In genomic region chr2:157724574-157724914, GRCm38 (mm10) we compare ENCODE assay signal across 15 mouse cellular contexts. TPM values are rescaled to one million over a fixed set of nuclear protein-coding genes. Genes with fewer than 3 reads are reported as not detected.
A peak's percentile ranks its signal among the peaks of the same experiment; 100 is the strongest.
DNase-seq lines count a peak whose midpoint lies in the region; ATAC-seq and TF ChIP-seq lines count a peak whose summit lies in the region.
"Had no signal": no experiment of that assay in that cellular context is flagged by ENCODE, and none has a peak within 500 bp of the region (broad histone marks: within the 10 kb centered on the region; RNA-seq: fewer than 3 reads in every experiment).

No protein-coding gene starts in this region.

- no peaks in the 10 kb centered on the region for H3K36me3 ChIP-seq in forebrain, embryonic 13.5 days (ENCODE audit: poor library complexity, severe bottlenecking)
- no peaks in the 10 kb centered on the region for H3K36me3 ChIP-seq in forebrain, embryonic 11.5 days (ENCODE audit: control insufficient read depth, insufficient read depth, low read length)
- H3K36me3 ChIP-seq in embryonic facial prominence, embryonic 14.5 days (ENCODE audit: control insufficient read depth, insufficient read depth, low read length), result no peaks in the 10 kb centered on the region
- no peaks in the 10 kb centered on the region for H3K36me3 ChIP-seq in limb, embryonic 10.5 days
- H3K36me3 ChIP-seq in midbrain, postnatal 0 days (ENCODE audit: insufficient read depth, low read length), result no peaks in the 10 kb centered on the region
- no peaks in the 10 kb centered on the region for H3K36me3 ChIP-seq in thymus, adult 2 months (ENCODE audit: control insufficient read depth, insufficient read depth, low read length)
- H3K36me3 ChIP-seq: lung, embryonic 15.5 days had no signal

- intact Hi-C loops in left cerebral cortex, postnatal 25 days (cut with DNase I), result no loop called here

- no peak overlapping the region for H3K4me3 ChIP-seq in forebrain, embryonic 13.5 days
- no peak overlapping the region for H3K4me3 ChIP-seq in forebrain, embryonic 11.5 days (ENCODE audit: low read depth, low read length)
- H3K4me3 ChIP-seq in embryonic facial prominence, embryonic 14.5 days (ENCODE audit: low read depth, low read length), result no peak overlapping the region
- no peak overlapping the region for H3K4me3 ChIP-seq in limb, embryonic 10.5 days
- H3K4me3 ChIP-seq in midbrain, postnatal 0 days (ENCODE audit: low read depth, low read length), result no peak overlapping the region
- H3K4me3 ChIP-seq in thymus, adult 2 months (ENCODE audit: control insufficient read depth, insufficient read depth, low read length), result no peak overlapping the region
- H3K4me3 ChIP-seq: left cerebral cortex, adult 2 months; lung, embryonic 15.5 days had no signal

- H3K27ac ChIP-seq in forebrain, embryonic 13.5 days, result peak overlapping the region; percentile 44; the same call in 1 of the 2 replicates
- H3K27ac ChIP-seq in forebrain, embryonic 11.5 days (ENCODE audit: low read depth, low read length), result no peak overlapping the region
- H3K27ac ChIP-seq in embryonic facial prominence, embryonic 14.5 days (replicated peaks; ENCODE audit: low read depth, low read length), result peak overlapping the region; percentile 74
- H3K27ac ChIP-seq in limb, embryonic 10.5 days, result peak overlapping the region; percentile 53; the same call in 1 of the 2 replicates
- H3K27ac ChIP-seq in midbrain, postnatal 0 days (ENCODE audit: low read depth, low read length), result peak overlapping the region; percentile 38; the same call in 1 of the 2 replicates
- H3K27ac ChIP-seq in thymus, adult 2 months (ENCODE audit: control insufficient read depth, insufficient read depth, low read length), result no peak overlapping the region
- H3K27ac ChIP-seq: left cerebral cortex, adult 2 months; lung, embryonic 15.5 days had no signal

- ATAC-seq in forebrain, embryonic 13.5 days, result no peak
- no peak for ATAC-seq in forebrain, embryonic 11.5 days (replicated peaks; ENCODE audit: low FRiP score)
- ATAC-seq in embryonic facial prominence, embryonic 14.5 days (ENCODE audit: low read depth), result peak; percentile 26; the same call in 1 of the 2 replicates
- no peak for ATAC-seq in midbrain, postnatal 0 days (ENCODE audit: low FRiP score)
- ATAC-seq: inflammation-experienced regulatory T-cells, adult 6 months had no signal

- H3K27me3 ChIP-seq in forebrain, embryonic 13.5 days, result no peaks in the 10 kb centered on the region
- H3K27me3 ChIP-seq in forebrain, embryonic 11.5 days (ENCODE audit: control insufficient read depth, insufficient read depth, low read length), result no peaks in the 10 kb centered on the region
- no peaks in the 10 kb centered on the region for H3K27me3 ChIP-seq in embryonic facial prominence, embryonic 14.5 days (replicated peaks; ENCODE audit: control insufficient read depth, insufficient read depth, low read length)
- H3K27me3 ChIP-seq in limb, embryonic 10.5 days (ENCODE audit: low read depth, poor library complexity, severe bottlenecking), result no peaks in the 10 kb centered on the region
- no peaks in the 10 kb centered on the region for H3K27me3 ChIP-seq in midbrain, postnatal 0 days (ENCODE audit: insufficient read depth, low read length)
- H3K27me3 ChIP-seq in thymus, adult 2 months (ENCODE audit: control insufficient read depth, insufficient read depth, low read length), result no peaks in the 10 kb centered on the region
- H3K27me3 ChIP-seq: lung, embryonic 15.5 days had no signal

- peaks cover 9% of the 10 kb centered on the region for H3K4me1 ChIP-seq in forebrain, embryonic 13.5 days
- 0 out of 2 replicates have a peak, but pooled peaks cover 3% of the 10 kb centered on the region for H3K4me1 ChIP-seq in forebrain, embryonic 11.5 days (replicated peaks; ENCODE audit: control insufficient read depth, insufficient read depth, low read length)
- peaks cover 12% of the 10 kb centered on the region for H3K4me1 ChIP-seq in embryonic facial prominence, embryonic 14.5 days (ENCODE audit: control insufficient read depth, insufficient read depth, low read length)
- peaks cover 19% of the 10 kb centered on the region for H3K4me1 ChIP-seq in limb, embryonic 10.5 days
- no peaks in the 10 kb centered on the region for H3K4me1 ChIP-seq in midbrain, postnatal 0 days (ENCODE audit: insufficient read depth, low read length)
- no peaks in the 10 kb centered on the region for H3K4me1 ChIP-seq in thymus, adult 2 months (replicated peaks; ENCODE audit: control insufficient read depth, insufficient read depth, low read length)

- no peak for TF ChIP-seq CTCF in midbrain, postnatal 0 days (IDR thresholded peaks at IDR 0.05)
- TF ChIP-seq CTCF in thymus, adult 2 months (IDR thresholded peaks at IDR 0.05; ENCODE audit: borderline replicate concordance, control insufficient read depth, extremely low read depth, insufficient read depth, low read length, poor library complexity), result no peak

- no peak overlapping the region; the same call in 1 of the 2 replicates for H3K9ac ChIP-seq in forebrain, embryonic 13.5 days
- no peak overlapping the region for H3K9ac ChIP-seq in forebrain, embryonic 11.5 days (ENCODE audit: low read length)
- H3K9ac ChIP-seq in embryonic facial prominence, embryonic 14.5 days (ENCODE audit: low read depth, low read length), result no peak overlapping the region
- H3K9ac ChIP-seq in midbrain, postnatal 0 days (replicated peaks; ENCODE audit: low read length, poor library complexity, severe bottlenecking), result no peak overlapping the region
- H3K9ac ChIP-seq: lung, embryonic 15.5 days had no signal

- H3K9me3 ChIP-seq in forebrain, embryonic 13.5 days (replicated peaks), result peaks cover 6% of the 10 kb centered on the region; the same call in 1 of the 2 replicates
- H3K9me3 ChIP-seq in forebrain, embryonic 11.5 days (ENCODE audit: control insufficient read depth, low read length), result no peaks in the 10 kb centered on the region
- H3K9me3 ChIP-seq in embryonic facial prominence, embryonic 14.5 days (ENCODE audit: control insufficient read depth, low read length), result no peaks in the 10 kb centered on the region
- H3K9me3 ChIP-seq in limb, embryonic 10.5 days (replicated peaks), result no peaks in the 10 kb centered on the region
- no peaks in the 10 kb centered on the region for H3K9me3 ChIP-seq in midbrain, postnatal 0 days (ENCODE audit: low read length)
- H3K9me3 ChIP-seq: lung, embryonic 15.5 days had no signal

- H3K4me2 ChIP-seq in forebrain, embryonic 13.5 days, result no peak overlapping the region; the same call in 1 of the 2 replicates
- H3K4me2 ChIP-seq in forebrain, embryonic 11.5 days (ENCODE audit: low read depth, low read length, severe bottlenecking), result no peak overlapping the region
- 0 out of 2 replicates have a peak overlapping the region, but pooled peaks have one; percentile 11 for H3K4me2 ChIP-seq in embryonic facial prominence, embryonic 14.5 days (ENCODE audit: low read depth, low read length)
- H3K4me2 ChIP-seq in midbrain, postnatal 0 days (ENCODE audit: low read depth, low read length, poor library complexity, severe bottlenecking), result no peak overlapping the region
- H3K4me2 ChIP-seq: heart, embryonic 11.5 days; lung, embryonic 15.5 days had no signal

- DNase-seq in forebrain, embryonic 11.5 days (ENCODE audit: low spot score), result no peak
- no peak for DNase-seq in embryonic facial prominence, embryonic 14.5 days (ENCODE audit: low spot score)
- no peak for DNase-seq in limb, embryonic 10.5 days (ENCODE audit: low spot score)
- no peak for DNase-seq in midbrain, postnatal 0 days (ENCODE audit: low spot score)
- no peak for DNase-seq in thymus, adult 2 months
- no peak for DNase-seq in thymus, postnatal 10 days (ENCODE audit: low spot score in 2 of 2)
- DNase-seq in left cerebral cortex, postnatal 25 days (ENCODE audit: low spot score in 2 of 2), result no peak
- DNase-seq: adrenal gland, postnatal 25 days; cerebellum, adult 11 months; gastrocnemius, postnatal 10 days had no signal

- WGBS in forebrain, embryonic 13.5 days, result 63% methylated on average over 5 of the region's 5 CpGs
- WGBS in forebrain, embryonic 11.5 days, result 69% methylated on average over 5 of the region's 5 CpGs
- WGBS in embryonic facial prominence, embryonic 14.5 days, result 31% methylated on average over 5 of the region's 5 CpGs
- WGBS in limb, embryonic 10.5 days, result 59% methylated on average over 5 of the region's 5 CpGs
- 47% methylated on average over 5 of the region's 5 CpGs for WGBS in midbrain, postnatal 0 days
- 35% methylated on average over 5 of the region's 5 CpGs for WGBS in thymus, adult 2 months

- no peak for TF ChIP-seq POLR2A in thymus, adult 2 months (IDR thresholded peaks at IDR 0.05; ENCODE audit: control insufficient read depth, extremely low read depth, insufficient read depth, low read length, poor library complexity)

RNA-seq across cellular contexts. Expression of gene Ctnnbl1, which starts 12.7 kb away (rescaled TPM):
- 96.6 and 97.1 TPM in 2 replicates for polyA plus RNA-seq in forebrain, embryonic 13.5 days (2015; fragmentation: Nextera tagmentation; extraction: Ambion mirVana)
- polyA plus RNA-seq in forebrain, embryonic 11.5 days (2014; fragmentation: Nextera tagmentation; extraction: Ambion mirVana), result 98.3 and 110 TPM in 2 replicates
- polyA plus RNA-seq in embryonic facial prominence, embryonic 14.5 days (2014; fragmentation: Nextera tagmentation; extraction: Ambion mirVana), result 50.1 and 55.0 TPM in 2 replicates
- polyA plus RNA-seq in limb, embryonic 10.5 days (2016; fragmentation: Nextera tagmentation; extraction: Ambion mirVana), result 90.7 and 97.8 TPM in 2 replicates
- 33.7 and 40.0 TPM in 2 replicates for total RNA-seq in midbrain, postnatal 0 days (2014; rRNA removed)
- 44.7 and 45.5 TPM in 2 replicates for polyA plus RNA-seq in midbrain, postnatal 0 days (2015; fragmentation: Nextera tagmentation; extraction: Ambion mirVana)
- 65.5 and 68.5 TPM in 2 replicates for polyA plus RNA-seq in thymus, adult 2 months (2012; rRNA removed)
- 10 to 100 TPM; 29.1 to 29.4 TPM for total RNA-seq in left cerebral cortex, postnatal 25 days (2021)

Comparison
In these comparisons a context has a peak if more than half of its experiments do, and no peak if none do; other contexts are left out.
1. H3K27ac ChIP-seq: peak in forebrain, embryonic 13.5 days (single experiment), embryonic facial prominence, embryonic 14.5 days (single experiment), limb, embryonic 10.5 days (single experiment) and midbrain, postnatal 0 days (single experiment); none in forebrain, embryonic 11.5 days (single experiment) and thymus, adult 2 months (single experiment).